Mouse (Mus musculus) heart, postnatal 0 days (tissue): ENCODE data around the gene Osbpl8.

Experiments
- CTCF ChIP-seq: IDR thresholded peaks from 2 replicates; pipeline ENCODE4 v1.5.1; 2016; ENCODE audit warnings: antibody characterized with exemption, control low read depth, low read depth
- EP300 ChIP-seq: IDR thresholded peaks from 2 replicates; pipeline ENCODE4 v1.6.1; 2016; ENCODE audit warnings: antibody characterized with exemption, low read depth

DNA sequence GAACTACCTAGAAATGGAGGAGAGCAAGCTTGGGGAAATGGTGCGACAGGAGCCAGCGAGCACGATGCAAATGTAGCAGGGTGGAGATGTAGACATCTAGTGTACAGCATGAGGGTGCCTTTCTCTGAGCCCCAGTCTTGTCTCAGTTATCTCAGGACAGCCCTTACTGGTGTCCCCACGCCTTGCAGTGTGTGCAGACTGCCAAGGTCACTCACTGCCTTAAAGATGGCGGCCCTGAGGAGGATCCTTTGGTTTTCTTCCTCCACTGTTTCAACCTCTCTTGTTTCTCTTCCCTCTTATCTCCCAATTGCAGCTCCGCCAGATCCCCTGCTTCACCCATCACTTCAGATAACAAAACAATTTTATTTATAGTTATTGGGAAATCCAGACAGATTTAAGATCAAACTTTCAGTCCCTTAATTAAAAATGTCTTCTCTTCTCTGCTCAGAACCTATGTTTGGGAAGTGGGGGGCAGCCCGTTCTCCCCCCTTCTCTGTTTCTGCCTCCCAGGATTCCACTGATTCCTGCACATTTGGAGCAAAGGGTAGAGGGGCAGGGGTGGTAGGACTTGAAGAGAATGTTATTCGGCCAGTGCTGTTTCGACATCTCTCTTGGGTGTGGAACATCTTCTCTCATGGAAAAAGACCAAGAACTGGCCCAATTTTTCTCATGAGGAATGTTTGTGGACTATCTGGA lies 154.4 kb downstream of the Osbpl8 start:
- no peak for TF ChIP-seq CTCF
- TF ChIP-seq EP300, result no peak
